Mouse (Mus musculus) embryonic facial prominence, embryonic 14.5 days (tissue): ENCODE measurements around the gene Ap4b1. TPM values are rescaled to one million over a fixed set of nuclear protein-coding genes. Genes with fewer than 3 reads are reported as not detected.
"Not testable (repeated sequence)": the region's sequence is repeated elsewhere in the genome, so short reads cannot be mapped to it uniquely, and the experiment has no call there.

Source experiments
- ATAC-seq: fragments of 200-750 bp; cut with Nextera tagmentation; 2 replicates; pipeline ENCODE4 v1.8.0; 2017; ENCODE audit warnings: low read depth, moderate number of reproducible peaks, moderate TSS enrichment
- DNase-seq: peaks from one replicate; pipeline ENCODE4 v3.0.0-alpha.2; 2015; ENCODE audit warnings: low spot score
- H3K27ac ChIP-seq: fragments of 300-500 bp; sonication (generic); replicated peaks from 2 replicates; pipeline ENCODE4 v1.5.1; 2014; ENCODE audit warnings: low read depth, mild to moderate bottlenecking, low read length, moderate library complexity
- H3K27me3 ChIP-seq: fragments of 300-500 bp; sonication (generic); replicated peaks from 2 replicates; pipeline ENCODE4 v1.6.1; 2014; ENCODE audit warnings: low read length; ENCODE audit not compliant: control insufficient read depth, insufficient read depth
- H3K36me3 ChIP-seq: fragments of 300-500 bp; sonication (generic); 2 replicates; pipeline ENCODE4 v1.6.1; 2014; ENCODE audit warnings: low read length, mixed read lengths; ENCODE audit not compliant: control insufficient read depth, insufficient read depth
- H3K4me1 ChIP-seq: fragments of 300-500 bp; sonication (generic); 2 replicates; pipeline ENCODE4 v1.6.1; 2014; ENCODE audit warnings: antibody characterized with exemption, low read length; ENCODE audit not compliant: control insufficient read depth, insufficient read depth
- H3K4me2 ChIP-seq: fragments of 300-500 bp; sonication (generic); 2 replicates; pipeline ENCODE4 v1.6.1; 2014; ENCODE audit warnings: low read depth, mild to moderate bottlenecking, low read length, moderate library complexity, mixed read lengths
- H3K4me3 ChIP-seq: fragments of 300-500 bp; sonication (generic); 2 replicates; pipeline ENCODE4 v1.5.1; 2014; ENCODE audit warnings: low read depth, mild to moderate bottlenecking, low read length
- H3K9ac ChIP-seq: fragments of 300-500 bp; sonication (generic); 2 replicates; pipeline ENCODE4 v1.6.1; 2014; ENCODE audit warnings: low read depth, mild to moderate bottlenecking, low read length, moderate library complexity, mixed read lengths
- H3K9me3 ChIP-seq: fragments of 300-500 bp; sonication (generic); 2 replicates; pipeline ENCODE4 v1.6.1; 2016; ENCODE audit warnings: low read length; ENCODE audit not compliant: control insufficient read depth
- WGBS: fragments of 180-500 bp; shearing (Covaris S2); extraction: QIAGEN DNeasy Blood & Tissue Kit; methylation state at CpG from one replicate; pipeline ENCODE4 v1.1.7; 2014; 5-methylcytosine and 5-hydroxymethylcytosine counted together
- polyA plus RNA-seq: library from polyadenylated mRNA; unstranded; fragments of >200 nt; fragmentation: Nextera tagmentation; extraction: Ambion mirVana; gene quantifications from 2 replicates; pipeline ENCODE4 v1.2.1, GENCODE M21; 2014

The Ap4b1 gene
- polyA plus RNA-seq, 1 experiment from 2014 or later, result 23.9 TPM

DNA sequence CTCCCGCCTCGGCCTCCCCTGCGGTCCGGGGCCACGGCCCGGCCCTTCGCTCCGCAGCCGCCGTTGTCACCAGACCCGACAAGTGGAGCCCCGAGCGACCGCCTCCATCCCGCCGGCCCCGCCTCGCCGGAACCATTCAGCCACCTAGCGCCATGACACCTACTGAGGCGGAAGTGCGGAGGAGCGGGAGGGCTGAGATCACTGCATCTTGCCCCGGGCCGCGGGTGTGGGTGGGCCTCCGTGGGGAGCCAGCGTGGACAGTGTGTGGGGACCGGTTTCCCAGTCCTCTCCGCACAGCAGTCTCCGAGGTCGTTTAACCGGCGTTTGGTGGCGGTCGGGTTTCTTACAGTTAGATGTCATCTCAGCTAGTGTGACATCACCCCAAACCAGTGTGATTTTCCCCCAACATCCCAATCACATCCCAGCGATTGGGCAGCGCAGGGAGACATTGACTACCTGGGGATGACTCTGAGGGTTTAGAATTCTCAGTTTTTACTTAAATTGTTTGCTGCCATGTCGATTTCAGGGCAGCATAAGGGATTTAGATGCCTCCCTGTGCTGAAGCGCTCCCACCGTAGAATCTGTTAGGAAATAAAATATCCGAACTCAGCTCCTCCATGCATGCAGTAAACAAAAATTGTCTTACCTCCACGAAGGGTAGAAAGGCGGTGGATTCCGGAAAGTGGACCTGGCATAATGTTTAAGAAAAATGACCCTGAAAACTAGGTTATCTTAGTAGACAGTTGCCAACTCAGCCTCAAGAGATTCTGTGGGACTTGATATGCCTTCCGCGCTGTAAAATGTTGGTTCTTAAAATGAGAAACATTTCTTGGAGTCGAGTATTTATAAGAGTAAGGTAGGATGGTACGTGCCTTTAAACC is 17.9 kb upstream of the Ap4b1 start, which contains the start of gene Hipk1:
Gene Hipk1 (minus strand): TSS at position 334 of the 881 bp plus-strand sequence.
- H3K27ac ChIP-seq, result peak within 1 kb of the TSS; percentile 88
- 18% methylated on average over 23 of the region's 49 CpGs for WGBS
- H3K9me3 ChIP-seq, result no peaks in the 10 kb centered on the region
- peak within 1 kb of the TSS; percentile 92 for H3K4me2 ChIP-seq
- DNase-seq (peak; percentile 95), ATAC-seq (peak; percentile 97)
- peak within 1 kb of the TSS; percentile 96 for H3K9ac ChIP-seq
- no peaks in the 10 kb centered on the region for H3K36me3 ChIP-seq
- peak within 1 kb of the TSS; percentile 95 for H3K4me3 ChIP-seq
- no peaks in the 10 kb centered on the region for H3K27me3 ChIP-seq
- peaks cover 8% of the 10 kb centered on the region; the same call in 1 of the 2 replicates for H3K4me1 ChIP-seq

DNA sequence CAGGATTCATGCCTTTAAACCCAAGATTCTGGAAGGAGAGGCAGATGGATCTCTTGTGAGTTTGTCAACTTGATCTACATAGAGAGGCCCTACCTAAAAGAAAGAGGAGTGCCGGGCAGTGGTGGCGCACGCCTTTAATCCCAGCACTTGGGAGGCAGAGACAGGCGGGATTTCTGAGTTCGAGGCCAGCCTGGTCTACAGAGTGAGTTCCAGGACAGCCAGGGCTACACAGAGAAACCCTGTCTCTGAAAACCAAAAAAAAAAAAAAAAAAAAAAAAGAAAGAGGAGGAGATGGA is 17.3 kb upstream of the Ap4b1 start:
- H3K27ac ChIP-seq, H3K9ac ChIP-seq, DNase-seq, H3K36me3 ChIP-seq, H3K4me1 ChIP-seq, ATAC-seq, H3K9me3 ChIP-seq, H3K27me3 ChIP-seq: not testable (repeated sequence)
- 75% methylated on average over 5 of the region's 5 CpGs for WGBS
- Histone ChIP-seq H3K4me3 (0 out of 2 replicates have a peak overlapping the region, but pooled peaks have one; percentile 95), H3K4me2 (peak overlapping the region; percentile 92; the same call in 1 of the 2 replicates)

GRCm38 (mm10) chr3:103792566-103792965 is 16.8 kb upstream of the Ap4b1 start:
- no peak overlapping the region for H3K9ac ChIP-seq

DNA sequence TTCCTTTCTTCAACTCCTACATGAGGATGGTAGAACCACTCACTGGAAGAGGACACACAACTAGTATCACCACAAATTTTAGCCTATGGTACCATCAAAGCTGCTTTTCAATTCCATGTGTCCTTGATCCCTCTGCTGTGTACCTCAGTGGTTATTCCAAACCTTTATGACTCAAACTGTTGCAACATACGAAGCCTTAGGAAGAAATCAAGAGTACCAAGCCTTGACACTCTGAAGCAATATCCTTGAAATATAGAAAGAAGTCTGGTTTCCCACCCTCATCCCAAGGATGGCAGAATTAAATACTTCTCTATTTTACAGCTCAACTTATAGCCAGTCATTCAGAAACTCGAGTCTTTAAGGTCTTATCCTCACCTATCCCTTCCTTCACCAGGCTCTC is 12.9 kb upstream of the Ap4b1 start:
- Histone ChIP-seq H3K36me3 (no peaks in the 10 kb centered on the region), H3K27ac (no peak overlapping the region), H3K9me3 (no peaks in the 10 kb centered on the region), H3K9ac (no peak overlapping the region), H3K4me2 (no peak overlapping the region), H3K4me3 (no peak overlapping the region), H3K4me1 (no peaks in the 10 kb centered on the region), H3K27me3 (no peaks in the 10 kb centered on the region)
- ATAC-seq, result no peak
- no peak for DNase-seq
- WGBS, result 56% methylated on average over 2 of the region's 2 CpGs

More at GRCm38 (mm10) chr3:103792566-103792965, 16.8 kb upstream of the Ap4b1 start:
- no peak for ATAC-seq
- no peak for DNase-seq
- Histone ChIP-seq H3K27ac (no peak overlapping the region), H3K27me3 (no peaks in the 10 kb centered on the region), H3K9me3 (no peaks in the 10 kb centered on the region), H3K4me3 (no peak overlapping the region), H3K4me1 (peaks cover 8% of the 10 kb centered on the region; the same call in 1 of the 2 replicates), H3K4me2 (no peak overlapping the region), H3K36me3 (no peaks in the 10 kb centered on the region)
- WGBS, result 58% methylated on average over 1 of the region's 1 CpGs

DNA sequence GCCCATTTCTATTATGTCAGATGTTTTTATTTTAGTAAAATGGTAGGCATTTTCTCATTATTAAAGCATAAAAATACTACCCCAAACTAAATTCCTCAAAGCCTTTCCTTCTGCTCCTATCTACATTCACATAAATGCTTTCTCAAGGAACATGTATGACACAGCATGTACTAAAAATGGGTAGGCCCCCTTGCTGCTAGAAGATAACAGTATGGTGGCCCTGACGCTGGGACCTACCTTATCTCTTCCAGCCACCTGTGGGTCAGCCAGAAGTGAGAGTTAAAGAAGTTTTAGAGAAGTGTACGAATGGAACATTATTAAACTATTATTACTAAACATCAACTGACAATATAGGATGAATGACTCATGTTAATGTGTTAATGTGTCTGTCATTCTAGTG is 9.8 kb upstream of the Ap4b1 start:
- Histone ChIP-seq H3K36me3 (peaks cover 18% of the 10 kb centered on the region), H3K4me2 (no peak overlapping the region), H3K4me1 (no peaks in the 10 kb centered on the region), H3K4me3 (no peak overlapping the region), H3K27ac (no peak overlapping the region), H3K27me3 (no peaks in the 10 kb centered on the region), H3K9ac (no peak overlapping the region), H3K9me3 (no peaks in the 10 kb centered on the region)
- no peak for DNase-seq
- WGBS, result 85% methylated on average over 2 of the region's 2 CpGs
- no peak for ATAC-seq

GRCm38 (mm10) chr3:103801631-103802531 is 7.4 kb upstream of the Ap4b1 start:
- no peak overlapping the region for H3K4me2 ChIP-seq
- 63% methylated on average over 10 of the region's 10 CpGs for whole genome bisulfite sequencing
- no peaks in the 10 kb centered on the region for H3K9me3 ChIP-seq
- 0 out of 2 replicates have a peak, but pooled peaks have one; percentile 47 for ATAC-seq
- no peak overlapping the region for H3K9ac ChIP-seq
- no peaks in the 10 kb centered on the region for H3K4me1 ChIP-seq
- H3K4me3 ChIP-seq, result no peak overlapping the region
- peaks cover 34% of the 10 kb centered on the region for H3K36me3 ChIP-seq
- H3K27me3 ChIP-seq, result no peaks in the 10 kb centered on the region
- peak overlapping the region; percentile 22 for H3K27ac ChIP-seq
- peak; percentile 27 for DNase-seq

DNA sequence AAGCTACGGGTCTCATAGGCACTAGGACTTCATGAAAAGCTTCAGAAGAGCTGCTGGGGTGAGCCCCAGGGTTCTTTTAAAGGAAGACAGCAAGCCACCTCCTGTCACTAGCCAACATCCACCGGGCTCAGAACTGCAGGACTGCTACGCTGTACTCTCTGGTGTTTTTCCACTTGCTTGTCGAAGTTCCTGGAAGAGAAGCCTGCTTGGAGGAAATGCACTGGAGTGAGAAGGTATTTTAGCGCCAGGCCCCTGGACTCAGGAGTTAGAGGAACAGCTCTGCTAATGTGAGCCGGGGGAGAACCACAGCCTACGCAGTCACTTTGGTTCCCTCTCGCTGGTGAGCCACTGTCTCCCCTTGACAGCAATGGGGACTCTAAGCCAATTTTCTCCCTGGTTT is 6.5 kb upstream of the Ap4b1 start:
- H3K4me1 ChIP-seq, result no peaks in the 10 kb centered on the region
- WGBS, result 82% methylated on average over 8 of the region's 8 CpGs
- no peak overlapping the region for H3K27ac ChIP-seq
- no peak overlapping the region for H3K4me3 ChIP-seq
- no peaks in the 10 kb centered on the region for H3K27me3 ChIP-seq
- ATAC-seq (no peak), DNase-seq (no peak)
- no peak overlapping the region for H3K9ac ChIP-seq
- peaks cover 39% of the 10 kb centered on the region for H3K36me3 ChIP-seq
- no peak overlapping the region for H3K4me2 ChIP-seq
- H3K9me3 ChIP-seq, result no peaks in the 10 kb centered on the region

DNA sequence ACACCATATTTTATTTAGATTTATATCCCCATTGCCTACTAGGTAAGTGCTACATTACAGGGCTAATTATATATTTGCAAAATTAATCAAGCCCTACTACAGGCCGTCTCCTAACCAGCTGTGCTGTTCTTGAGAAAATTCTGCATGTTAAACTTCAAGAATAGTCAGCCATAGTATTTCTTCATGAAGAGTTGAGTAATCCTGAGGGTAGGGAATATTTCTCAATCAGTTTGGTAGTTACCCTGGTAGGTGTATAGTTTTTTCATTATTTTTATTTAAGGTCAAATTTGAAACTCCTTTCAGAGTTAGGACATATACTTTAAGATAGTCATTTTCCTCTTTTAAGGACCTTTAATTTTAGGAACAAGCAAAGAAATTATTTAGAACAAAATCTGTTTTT is 3.6 kb upstream of the Ap4b1 start:
- Histone ChIP-seq H3K9me3 (no peaks in the 10 kb centered on the region), H3K4me1 (peaks cover 7% of the 10 kb centered on the region), H3K4me3 (no peak overlapping the region), H3K36me3 (peaks cover 39% of the 10 kb centered on the region), H3K9ac (no peak overlapping the region), H3K4me2 (no peak overlapping the region), H3K27me3 (no peaks in the 10 kb centered on the region), H3K27ac (no peak overlapping the region)
- WGBS, result 87% methylated on average over 1 of the region's 1 CpGs
- no peak for DNase-seq
- no peak for ATAC-seq
